Mouse (Mus musculus): ENCODE results near the gene Htr1b. TPM values are rescaled to one million over a fixed set of nuclear protein-coding genes. Genes with fewer than 3 reads are reported as not detected.
A peak's percentile ranks its signal among the peaks of the same experiment; 100 is the strongest.

Htr1b gene
- polyA plus RNA-seq (2012; fragmentation: generic; extraction: Trizol), result 8.6 TPM
- long read RNA-seq, experiment 1, full-length matches to known transcripts, result 1 of 1 reads
- long read RNA-seq, experiment 1, partial matches to known transcripts, result 0 of 1 reads
- long read RNA-seq, experiment 1, other reads (novel, unspliced or antisense), result 0 of 1 reads
- long read RNA-seq, experiment 2, full-length matches to known transcripts, result 10 of 12 reads
- long read RNA-seq, experiment 2, partial matches to known transcripts, result 0 of 12 reads
- long read RNA-seq, experiment 2, other reads (novel, unspliced or antisense), result 2 of 12 reads

DNA sequence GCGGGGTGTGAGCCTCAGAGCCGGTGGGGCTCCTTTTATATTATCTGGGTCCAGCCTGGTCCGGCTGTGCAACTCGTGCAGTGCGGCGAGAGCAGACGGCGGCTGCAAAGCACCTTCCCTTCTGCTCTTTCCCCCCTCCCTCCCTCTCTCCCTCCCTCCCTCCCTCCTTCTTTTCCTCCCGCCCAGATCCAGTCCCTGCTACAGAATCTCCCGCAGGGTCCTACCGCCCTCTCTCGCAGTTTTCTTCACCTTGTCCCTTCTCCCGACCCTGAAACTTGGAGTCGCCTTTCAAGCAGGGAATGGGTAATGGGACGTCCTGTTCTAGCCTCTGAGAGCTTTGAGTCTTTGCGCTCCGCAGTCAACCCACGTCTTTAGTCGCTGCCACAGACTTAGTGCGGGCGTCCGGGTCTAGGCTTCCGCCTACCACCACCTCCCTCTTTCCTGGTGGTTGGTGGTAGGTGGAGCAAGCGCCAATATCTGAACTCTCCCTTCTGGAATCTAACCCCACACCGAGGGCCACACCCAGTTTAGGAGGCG lies at the start of gene Htr1b:
Gene Htr1b (minus strand): TSS at position 392 of the 537 bp plus-strand sequence.
- peaks cover 4% of the 10 kb centered on the region for H3K79me3 ChIP-seq (ENCODE audit: low read depth)
- peaks cover 18% of the 10 kb centered on the region for H3K79me2 ChIP-seq (ENCODE audit: control insufficient read depth, insufficient read depth)
- peak within 1 kb of the TSS; percentile 53 for H3K4me3 ChIP-seq (ENCODE audit: insufficient read depth, poor library complexity, severe bottlenecking)
- no peak for TF ChIP-seq MYOG (IDR thresholded peaks at IDR 0.05; ENCODE audit: control insufficient read depth, extremely low read depth, insufficient read length)
- no peaks in the 10 kb centered on the region for H3K27me3 ChIP-seq (ENCODE audit: control insufficient read depth, insufficient read depth, insufficient read length)
- no peaks in the 10 kb centered on the region for H3K36me3 ChIP-seq (ENCODE audit: control insufficient read depth, insufficient read depth)
- peak within 1 kb of the TSS; percentile 96 for H3ac ChIP-seq (ENCODE audit: control insufficient read depth, insufficient read length, low read depth)

DNA sequence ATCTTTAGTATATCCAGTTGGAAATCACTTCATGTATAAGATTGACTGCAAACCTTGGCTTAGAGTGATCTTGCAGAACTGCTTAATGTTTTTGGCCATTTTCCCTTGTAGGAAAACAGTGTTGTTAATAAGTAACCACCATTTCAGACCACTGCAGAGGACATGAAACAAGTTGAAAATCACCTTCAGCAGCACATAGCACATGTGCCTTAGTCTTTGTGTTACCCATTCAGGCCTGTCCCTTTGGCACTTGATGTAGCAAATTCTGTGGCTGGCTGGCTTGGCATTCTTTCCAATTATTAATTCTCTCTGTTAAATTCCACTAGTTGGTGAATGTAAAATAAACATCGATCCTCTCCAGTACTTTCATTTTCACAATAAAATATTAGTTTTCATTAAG lies 43.1 kb upstream of the Htr1b start:
- no peak overlapping the region for H3K4me3 ChIP-seq (ENCODE audit: insufficient read depth, poor library complexity, severe bottlenecking)
- no peaks in the 10 kb centered on the region for H3K79me3 ChIP-seq (ENCODE audit: low read depth)
- H3K27me3 ChIP-seq (ENCODE audit: control insufficient read depth, insufficient read depth, insufficient read length), result no peaks in the 10 kb centered on the region
- no peaks in the 10 kb centered on the region for H3K36me3 ChIP-seq (ENCODE audit: control insufficient read depth, insufficient read depth)
- H3K79me2 ChIP-seq (ENCODE audit: control insufficient read depth, insufficient read depth), result no peaks in the 10 kb centered on the region
- TF ChIP-seq CEBPB (IDR thresholded peaks at IDR 0.05; ENCODE audit: low read depth) (no peak), MAX (IDR thresholded peaks at IDR 0.05) (no peak), USF1 (IDR thresholded peaks at IDR 0.05; ENCODE audit: low read depth) (no peak), MYOD1 (IDR thresholded peaks at IDR 0.05; ENCODE audit: control insufficient read depth, insufficient read length, low read depth) (no peak), FOSL1 (IDR thresholded peaks at IDR 0.05; ENCODE audit: insufficient read depth, low read length, poor library complexity, severe bottlenecking) (no peak), MYOG (IDR thresholded peaks at IDR 0.05; ENCODE audit: control insufficient read depth, extremely low read depth, insufficient read length) (no peak), CTCF (IDR thresholded peaks at IDR 0.05; ENCODE audit: control insufficient read depth, insufficient read depth, insufficient read length) (no peak)
- H3ac ChIP-seq (ENCODE audit: control insufficient read depth, insufficient read length, low read depth), result no peak overlapping the region

DNA sequence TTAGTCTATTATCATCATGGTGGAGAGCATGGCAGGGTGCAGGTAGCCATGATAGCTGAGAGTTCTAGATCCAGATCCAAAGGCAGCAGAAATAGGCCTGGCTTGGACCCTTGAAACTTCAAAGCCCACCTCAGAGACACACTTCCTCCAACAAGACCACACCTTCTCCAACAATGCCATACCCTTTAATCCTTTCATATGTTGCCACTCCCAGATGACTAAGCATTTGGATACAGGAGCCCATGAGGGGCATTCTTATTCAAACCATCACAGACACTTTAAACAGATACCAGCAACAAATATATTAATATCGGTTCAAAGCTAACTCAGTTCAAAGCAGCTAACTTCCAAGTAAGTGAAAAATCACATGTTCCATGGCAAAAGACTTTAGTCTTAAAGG lies 3.9 kb upstream of the Htr1b start:
- no peak overlapping the region for H3K4me3 ChIP-seq (ENCODE audit: insufficient read depth, poor library complexity, severe bottlenecking)
- TF ChIP-seq MYOD1 (IDR thresholded peaks at IDR 0.05; ENCODE audit: control insufficient read depth, insufficient read length, low read depth) (no peak), MYOG (IDR thresholded peaks at IDR 0.05; ENCODE audit: control insufficient read depth, extremely low read depth, insufficient read length) (no peak), MAX (IDR thresholded peaks at IDR 0.05) (no peak), USF1 (IDR thresholded peaks at IDR 0.05; ENCODE audit: low read depth) (no peak), FOSL1 (IDR thresholded peaks at IDR 0.05; ENCODE audit: insufficient read depth, low read length, poor library complexity, severe bottlenecking) (no peak), CTCF (IDR thresholded peaks at IDR 0.05; ENCODE audit: control insufficient read depth, insufficient read depth, insufficient read length) (no peak), CEBPB (IDR thresholded peaks at IDR 0.05; ENCODE audit: low read depth) (no peak)
- H3ac ChIP-seq (ENCODE audit: control insufficient read depth, insufficient read length, low read depth), result no peak overlapping the region
- no peaks in the 10 kb centered on the region for H3K36me3 ChIP-seq (ENCODE audit: control insufficient read depth, insufficient read depth)
- peaks cover 7% of the 10 kb centered on the region for H3K79me2 ChIP-seq (ENCODE audit: control insufficient read depth, insufficient read depth)
- no peaks in the 10 kb centered on the region for H3K27me3 ChIP-seq (ENCODE audit: control insufficient read depth, insufficient read depth, insufficient read length)
- no peaks in the 10 kb centered on the region for H3K79me3 ChIP-seq (ENCODE audit: low read depth)

- no peak overlapping the region for H3ac ChIP-seq (ENCODE audit: control insufficient read depth, insufficient read length, low read depth)
- peak; percentile 49 for TF ChIP-seq CTCF (IDR thresholded peaks at IDR 0.05; ENCODE audit: control insufficient read depth, insufficient read depth, insufficient read length)
- TF ChIP-seq USF1 (IDR thresholded peaks at IDR 0.05; ENCODE audit: low read depth), result no peak
- H3K79me2 ChIP-seq (ENCODE audit: control insufficient read depth, insufficient read depth), result peaks cover 18% of the 10 kb centered on the region
- no peak overlapping the region for H3K4me3 ChIP-seq (ENCODE audit: insufficient read depth, poor library complexity, severe bottlenecking)
- no peaks in the 10 kb centered on the region for H3K36me3 ChIP-seq (ENCODE audit: control insufficient read depth, insufficient read depth)
- H3K27me3 ChIP-seq (ENCODE audit: control insufficient read depth, insufficient read depth, insufficient read length), result no peaks in the 10 kb centered on the region
- peaks cover 3% of the 10 kb centered on the region for H3K79me3 ChIP-seq (ENCODE audit: low read depth)
Measured at GRCm38 (mm10) chr9:81635109-81635508, 1.5 kb upstream of the Htr1b start.

DNA sequence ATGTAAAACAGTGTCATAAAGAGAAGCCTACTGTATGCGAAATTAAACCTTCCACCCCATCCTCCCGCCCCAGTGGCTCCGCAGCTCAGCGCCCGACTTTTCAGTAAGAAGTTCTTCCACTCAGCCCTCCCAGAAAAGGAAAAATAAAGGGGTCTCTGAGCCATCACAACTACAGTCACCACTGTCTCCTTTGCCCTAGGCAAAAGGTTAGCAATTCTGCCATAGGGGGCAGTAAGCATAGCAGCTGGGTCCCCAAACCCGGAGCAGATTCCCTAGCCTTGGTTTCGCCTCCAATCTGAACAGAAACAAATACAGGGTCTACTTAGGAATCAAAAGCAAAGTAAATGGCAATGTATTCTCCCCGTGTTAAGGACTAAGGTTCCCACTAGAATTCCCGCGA lies 535 bp upstream of the Htr1b start:
- TF ChIP-seq USF1 (IDR thresholded peaks at IDR 0.05; ENCODE audit: low read depth), result no peak
- no peak for TF ChIP-seq CEBPB (IDR thresholded peaks at IDR 0.05; ENCODE audit: low read depth)
- no peak for TF ChIP-seq FOSL1 (IDR thresholded peaks at IDR 0.05; ENCODE audit: insufficient read depth, low read length, poor library complexity, severe bottlenecking)
- no peak for TF ChIP-seq MYOG (IDR thresholded peaks at IDR 0.05; ENCODE audit: control insufficient read depth, extremely low read depth, insufficient read length)
- no peak for TF ChIP-seq CTCF (IDR thresholded peaks at IDR 0.05; ENCODE audit: control insufficient read depth, insufficient read depth, insufficient read length)
- no peak for TF ChIP-seq MAX (IDR thresholded peaks at IDR 0.05)
- TF ChIP-seq MYOD1 (IDR thresholded peaks at IDR 0.05; ENCODE audit: control insufficient read depth, insufficient read length, low read depth), result no peak
- Histone ChIP-seq H3ac (ENCODE audit: control insufficient read depth, insufficient read length, low read depth) (peak overlapping the region; percentile 59), H3K4me3 (ENCODE audit: insufficient read depth, poor library complexity, severe bottlenecking) (peak overlapping the region; percentile 53), H3K79me2 (ENCODE audit: control insufficient read depth, insufficient read depth) (peaks cover 18% of the 10 kb centered on the region), H3K79me3 (ENCODE audit: low read depth) (peaks cover 3% of the 10 kb centered on the region), H3K36me3 (ENCODE audit: control insufficient read depth, insufficient read depth) (no peaks in the 10 kb centered on the region), H3K27me3 (ENCODE audit: control insufficient read depth, insufficient read depth, insufficient read length) (no peaks in the 10 kb centered on the region)
